Mouse (Mus musculus) right cerebral cortex, adult 18-20 months (tissue): ENCODE data around the gene Src.

Experiments
- DNase-seq: peaks from one replicate; pipeline ENCODE4 v3.0.0; 2022; ENCODE audit warnings: mixed read lengths

Gene Src

DNA sequence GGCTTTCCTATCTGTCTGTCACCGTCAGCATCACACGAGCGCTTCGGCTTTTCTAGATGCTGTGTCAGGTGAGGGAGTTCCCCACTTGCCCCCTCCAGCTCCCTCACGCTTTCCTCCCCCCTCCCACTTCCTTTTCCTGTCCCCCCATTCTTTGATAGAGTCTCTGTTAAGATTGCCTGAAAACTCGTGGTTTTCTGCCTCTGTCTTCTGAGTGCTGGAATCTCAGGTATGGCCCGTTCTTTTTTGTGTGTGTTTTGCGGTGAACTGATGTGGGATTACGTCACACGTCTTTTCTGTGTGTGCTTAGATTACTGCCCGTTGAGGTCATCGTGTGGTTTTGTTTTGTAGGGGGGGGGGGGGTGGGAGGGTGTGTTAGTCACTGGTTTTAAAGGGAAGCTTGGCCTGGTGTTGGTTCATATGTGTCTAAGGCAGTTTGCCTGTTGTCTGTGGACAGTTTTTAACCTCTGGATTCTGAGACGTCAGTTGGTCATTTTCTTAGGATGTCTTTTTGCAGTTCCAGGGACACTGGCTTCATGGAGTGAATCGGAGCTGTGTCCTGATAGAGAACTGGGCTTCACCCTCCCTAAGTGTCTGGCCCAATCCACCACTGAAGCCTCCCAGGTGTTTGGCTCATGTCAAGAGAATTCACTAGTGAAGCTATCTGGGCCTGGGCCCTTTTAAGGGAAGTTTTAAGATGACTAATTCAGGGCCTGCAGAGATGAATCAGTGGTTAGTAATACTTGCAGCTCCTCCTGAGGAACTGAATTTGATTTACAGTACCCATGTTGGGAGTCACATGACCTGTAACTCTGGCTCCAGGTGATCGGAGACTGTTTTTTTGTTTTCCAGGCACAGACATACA is 29.3 kb downstream of the Src start:
- no peak for DNase-seq

DNA sequence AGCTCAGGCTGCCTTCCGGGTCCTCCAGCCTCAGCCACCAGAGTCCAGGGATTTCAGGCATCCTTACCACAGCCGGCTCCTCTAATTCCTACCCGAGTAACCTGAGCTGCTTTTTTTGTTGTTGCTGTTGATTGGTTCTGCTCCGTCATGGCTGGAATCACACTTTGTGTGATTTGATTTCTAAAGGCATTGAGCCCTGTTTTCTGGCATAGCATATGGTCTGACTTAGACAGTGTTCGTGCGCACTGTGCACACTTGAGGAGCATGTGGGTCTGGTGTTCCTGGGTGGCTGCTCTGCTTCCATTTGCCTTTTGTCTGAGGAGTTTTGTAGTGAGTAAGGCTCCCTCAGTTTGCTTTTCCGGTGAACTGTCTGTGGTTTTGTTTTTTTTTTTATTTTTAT is 30.1 kb downstream of the Src start:
- no peak for DNase-seq

DNA sequence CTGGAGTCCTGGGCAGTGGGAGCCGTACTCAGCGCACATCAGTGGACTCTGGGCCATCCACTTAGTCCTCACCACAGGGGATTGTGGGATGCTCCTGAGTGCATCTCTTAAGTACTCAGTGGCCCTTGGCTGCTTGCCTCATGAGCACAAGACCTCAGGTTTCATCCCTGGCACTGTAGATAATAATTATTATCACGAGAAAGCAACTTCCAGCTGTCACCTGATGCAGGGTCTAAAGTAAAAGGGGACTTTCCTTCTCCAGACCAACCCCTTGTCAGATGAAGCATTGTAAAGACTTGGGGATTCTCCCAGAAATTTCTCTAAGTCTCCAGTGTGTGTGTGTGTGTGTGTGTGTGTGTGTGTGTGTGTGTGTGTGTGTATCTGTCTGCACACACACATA is 32.7 kb downstream of the Src start:
- no peak for DNase-seq

DNA sequence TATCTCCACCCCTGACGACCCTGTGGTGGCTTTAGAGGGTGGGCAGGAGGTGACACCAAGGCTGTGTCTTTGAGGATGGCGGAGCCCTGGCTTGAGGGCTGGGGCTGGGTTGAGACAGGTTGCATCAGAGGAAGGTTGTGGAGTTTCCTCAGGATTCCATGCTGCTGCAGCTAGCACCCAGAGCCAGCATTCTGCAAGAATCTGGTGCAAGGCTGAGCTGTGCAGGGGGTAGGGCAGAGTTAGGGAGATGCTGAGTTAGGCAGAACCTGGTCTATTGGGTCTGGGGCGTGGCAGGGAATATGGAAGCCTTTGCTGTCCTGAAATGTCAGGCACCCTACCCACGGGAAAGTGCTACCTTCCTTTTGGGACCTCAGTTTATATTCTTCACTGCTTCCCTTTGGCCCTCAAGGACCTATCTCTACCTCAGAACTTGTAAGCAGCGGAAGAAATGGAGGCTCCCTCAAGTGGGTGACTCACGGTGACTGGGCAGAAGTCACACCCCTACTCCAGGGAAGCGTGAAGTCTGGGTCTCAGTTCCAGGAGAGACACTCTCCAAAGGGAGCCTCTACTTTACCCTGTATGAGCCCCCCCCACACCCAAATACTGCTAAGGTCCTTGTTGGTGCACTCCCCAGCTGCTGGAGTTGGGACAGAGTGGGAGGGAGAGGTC is 33.3 kb downstream of the Src start:
- DNase-seq = no peak

DNA sequence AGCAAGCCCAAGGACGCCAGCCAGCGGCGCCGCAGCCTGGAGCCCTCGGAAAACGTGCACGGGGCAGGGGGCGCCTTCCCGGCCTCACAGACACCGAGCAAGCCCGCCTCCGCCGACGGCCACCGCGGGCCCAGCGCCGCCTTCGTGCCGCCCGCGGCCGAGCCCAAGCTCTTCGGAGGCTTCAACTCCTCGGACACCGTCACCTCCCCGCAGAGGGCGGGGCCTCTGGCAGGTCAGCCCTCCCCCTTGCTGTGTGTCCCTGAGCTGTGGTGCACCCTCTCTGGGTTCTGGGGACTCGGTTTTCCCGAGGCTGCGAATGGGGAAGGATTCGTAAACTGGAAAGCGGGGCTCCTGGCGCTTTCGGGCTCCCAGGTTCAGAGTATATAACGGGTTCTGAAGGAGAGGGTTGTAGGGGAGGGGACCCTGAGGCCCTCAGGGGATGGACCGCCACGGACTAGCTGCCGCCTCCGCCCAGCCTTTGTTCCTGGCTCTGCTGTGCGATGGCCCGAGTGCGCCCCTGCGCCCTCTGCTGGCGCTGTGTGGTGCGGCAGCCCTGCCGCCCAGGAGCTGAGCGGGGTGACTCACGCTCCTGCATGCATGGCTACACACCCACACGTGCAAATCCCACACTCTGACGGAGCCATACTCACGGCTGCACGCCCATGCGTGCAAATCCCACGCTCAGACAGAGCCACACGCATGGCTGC is 39.0 kb downstream of the Src start:
- DNase-seq = peak; percentile 96

DNA sequence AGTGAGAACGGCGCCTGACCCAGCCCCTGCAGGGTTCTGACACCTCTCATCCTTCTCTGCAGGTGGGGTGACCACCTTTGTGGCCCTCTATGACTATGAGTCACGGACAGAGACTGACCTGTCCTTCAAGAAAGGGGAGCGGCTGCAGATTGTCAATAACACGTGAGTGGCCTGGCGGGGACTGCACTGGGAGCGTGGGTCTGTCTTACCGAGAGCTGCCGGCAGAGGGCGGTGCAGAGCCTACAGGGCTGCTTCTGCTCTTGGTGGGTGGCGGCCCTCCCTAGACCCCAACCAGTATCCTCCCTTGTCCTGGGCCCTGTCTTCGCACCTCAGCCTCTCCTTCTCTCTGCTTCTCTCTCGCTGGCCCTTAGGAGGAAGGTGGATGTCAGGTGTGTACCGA is 40.2 kb downstream of the Src start:
- peak; percentile 68 for DNase-seq

DNA sequence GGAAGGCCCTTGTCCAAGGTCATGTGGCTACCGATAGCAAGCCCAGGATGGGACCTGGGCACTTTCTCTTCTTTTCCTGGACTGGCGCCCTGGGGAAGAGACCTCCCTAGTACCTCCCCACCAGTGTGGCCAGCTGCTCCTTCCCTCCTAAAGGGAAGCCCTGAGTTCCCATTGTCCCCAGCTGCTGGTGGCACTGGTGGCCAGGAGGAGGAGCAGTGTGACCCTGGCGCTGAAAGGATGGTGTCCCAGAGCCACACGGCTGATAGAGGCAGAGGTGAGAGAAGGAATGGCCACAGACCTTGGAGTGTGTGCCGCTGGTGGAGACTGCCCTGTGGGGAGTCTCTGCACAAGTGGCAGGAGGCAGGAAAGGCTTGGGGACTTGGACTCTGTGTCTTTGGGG is 41.5 kb downstream of the Src start:
- DNase-seq = no peak

DNA sequence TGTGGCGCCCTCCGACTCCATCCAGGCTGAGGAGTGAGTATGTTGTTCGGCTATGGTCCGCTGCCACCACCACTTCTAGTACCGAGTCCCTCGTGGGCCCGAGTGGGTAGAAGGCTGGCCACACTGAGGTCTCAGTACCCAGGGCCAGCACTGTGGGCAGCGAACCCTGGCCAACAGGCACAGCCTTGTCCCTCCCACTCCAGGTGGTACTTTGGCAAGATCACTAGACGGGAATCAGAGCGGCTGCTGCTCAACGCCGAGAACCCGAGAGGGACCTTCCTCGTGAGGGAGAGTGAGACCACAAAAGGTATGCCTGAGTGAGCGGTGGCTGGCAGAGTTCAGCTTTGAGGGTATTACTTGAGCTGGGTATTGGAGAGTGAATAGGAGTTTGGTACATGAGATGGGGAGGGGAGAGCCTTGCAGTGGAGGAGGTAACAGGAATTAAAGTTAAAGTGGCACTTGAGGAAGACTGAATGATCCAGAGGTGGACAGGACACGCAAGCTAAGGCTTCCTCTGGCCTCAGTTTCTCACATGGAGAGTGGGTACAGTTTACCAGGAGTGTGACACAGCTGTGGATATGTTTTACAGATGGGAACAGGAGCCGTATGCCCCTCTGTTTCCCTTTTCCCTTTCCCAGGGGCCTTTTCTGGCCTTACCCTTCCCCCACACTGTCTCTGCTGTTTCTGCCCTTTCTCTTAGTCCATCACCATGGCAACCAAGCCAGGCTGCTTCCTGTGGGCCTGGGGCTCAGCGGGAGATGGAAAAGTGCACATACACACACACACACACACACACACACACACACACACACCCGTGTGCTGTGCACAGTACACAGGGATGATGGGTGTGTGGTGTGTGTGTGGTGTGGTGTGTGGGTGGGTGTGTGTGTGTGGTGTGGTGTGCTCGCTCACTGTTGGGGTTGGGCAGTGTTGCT is 44.8 kb downstream of the Src start:
- no peak for DNase-seq

DNA sequence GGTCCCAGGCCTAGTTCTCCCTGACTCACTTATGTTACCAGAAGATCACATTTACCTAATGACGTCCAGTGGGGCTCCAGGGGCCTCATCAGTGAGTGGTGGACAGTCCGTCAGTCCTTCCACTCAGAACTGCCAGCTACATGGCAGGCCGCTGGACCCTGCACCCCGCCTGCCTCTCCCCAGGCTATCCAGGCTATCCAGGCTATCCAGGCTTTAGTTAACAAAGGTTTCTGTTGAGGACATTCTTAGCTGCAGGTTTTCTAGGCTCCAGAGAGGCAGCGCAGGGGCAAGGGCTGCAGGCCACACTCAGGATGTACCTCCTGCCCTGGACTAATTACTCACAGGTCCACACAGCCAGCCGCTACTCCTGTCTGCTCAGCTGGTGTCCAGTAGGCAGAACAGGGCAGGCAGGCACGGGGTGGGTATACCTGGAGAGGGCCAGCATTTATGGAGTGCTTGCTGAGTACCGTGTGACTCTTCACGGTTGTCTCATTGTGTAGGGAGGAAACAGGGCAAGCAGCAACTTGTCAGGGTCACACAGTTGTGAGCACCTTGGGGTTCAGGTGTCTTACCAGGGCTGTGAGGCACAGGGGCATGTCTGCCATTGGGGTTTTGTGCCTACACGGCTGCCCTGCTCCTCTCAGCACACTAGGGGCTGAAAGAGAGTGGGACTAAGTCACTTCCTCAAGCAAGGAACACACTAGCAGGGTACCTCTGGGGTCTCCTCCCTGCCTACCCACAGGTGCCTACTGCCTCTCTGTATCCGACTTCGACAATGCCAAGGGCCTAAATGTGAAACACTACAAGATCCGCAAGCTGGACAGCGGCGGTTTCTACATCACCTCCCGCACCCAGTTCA is 45.9 kb downstream of the Src start:
- DNase-seq = no peak

DNA sequence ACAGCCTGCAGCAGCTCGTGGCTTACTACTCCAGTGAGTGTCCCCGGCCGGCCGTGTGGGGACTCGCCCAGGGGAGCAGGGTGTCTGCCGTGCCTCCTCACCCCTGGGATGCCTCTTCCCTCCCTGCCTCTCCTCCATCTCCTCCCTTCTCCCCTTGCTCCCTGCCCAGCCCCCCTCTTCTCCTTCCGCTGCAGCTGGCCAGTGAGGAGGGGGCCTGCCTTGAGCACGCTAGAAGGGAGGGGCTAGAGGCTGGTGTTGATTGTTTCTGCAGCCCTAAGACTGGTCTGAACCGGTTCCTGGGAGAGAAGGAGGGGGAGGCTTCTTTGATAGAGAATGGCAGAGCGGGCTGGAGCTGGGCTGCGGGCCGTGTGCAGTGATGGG is 46.5 kb downstream of the Src start:
- DNase-seq = no peak

DNA sequence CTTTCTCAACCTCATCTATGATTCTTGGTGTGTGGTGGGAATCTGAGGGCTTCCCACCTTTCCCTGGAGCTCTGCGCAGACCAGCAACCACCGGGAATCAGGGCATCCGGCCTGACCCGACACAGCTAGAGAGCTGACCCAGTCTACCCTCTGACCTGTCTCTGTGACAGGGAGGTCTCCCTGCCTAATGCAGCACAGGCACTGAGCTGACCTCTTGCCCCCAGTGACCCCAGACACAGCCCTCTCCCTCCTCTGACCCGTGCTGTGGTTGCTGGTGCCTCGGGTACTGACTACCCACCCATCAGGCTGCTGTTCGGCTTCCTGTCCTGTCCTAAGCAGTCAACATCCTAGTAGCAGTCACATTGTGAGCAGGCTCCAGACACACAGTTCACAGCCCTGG is 48.6 kb downstream of the Src start:
- DNase-seq = no peak

DNA sequence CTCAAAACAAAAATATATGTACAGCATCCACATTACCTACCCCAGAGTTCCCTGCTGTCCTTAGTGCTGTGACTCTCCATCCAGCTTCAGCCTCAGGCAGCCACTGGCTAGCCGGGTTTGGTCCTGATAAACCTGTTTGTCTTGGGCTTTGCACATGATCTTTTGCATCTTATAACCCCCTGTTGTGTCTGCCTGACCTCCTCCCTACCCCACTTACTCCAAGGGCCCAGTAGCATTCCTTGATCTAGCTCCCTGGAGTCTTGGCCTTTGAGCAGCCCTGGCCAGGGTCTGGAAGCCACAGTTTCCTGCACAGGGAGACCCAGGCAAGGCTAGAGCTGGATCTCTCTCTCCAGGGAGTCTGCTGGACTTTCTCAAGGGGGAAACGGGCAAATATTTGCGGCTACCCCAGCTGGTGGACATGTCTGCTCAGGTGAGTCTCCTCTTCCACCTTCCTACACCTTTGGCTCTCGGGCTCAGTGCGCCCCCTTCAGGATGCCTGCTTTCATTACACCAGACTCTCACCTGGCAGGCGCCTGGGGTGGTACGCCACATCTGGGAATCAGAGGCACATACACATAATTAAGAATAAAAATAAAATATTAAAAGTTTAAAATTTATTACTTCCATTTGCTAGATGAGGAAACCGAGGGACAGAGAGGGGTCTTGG is 50.0 kb downstream of the Src start:
- no peak for DNase-seq

DNA sequence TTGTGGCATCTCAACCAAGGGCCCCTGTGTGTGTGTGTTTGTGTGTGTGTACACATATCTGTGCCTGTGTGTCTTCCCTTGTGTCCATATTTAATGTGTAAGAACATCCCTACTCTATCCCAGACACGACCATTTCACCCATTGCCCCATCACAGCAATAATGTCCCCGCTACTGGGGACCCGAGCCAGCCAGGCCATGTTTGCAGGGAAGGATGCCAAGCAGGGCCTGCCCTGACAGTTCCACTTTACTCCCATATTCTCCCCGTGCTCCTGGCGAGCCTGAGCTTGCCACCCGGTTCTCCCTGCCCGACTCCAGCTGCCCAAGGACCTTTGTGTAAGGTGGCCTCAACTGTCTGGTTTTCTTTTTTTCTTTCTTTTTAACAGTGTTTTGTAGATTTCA is 53.0 kb downstream of the Src start:
- DNase-seq = no peak

DNA sequence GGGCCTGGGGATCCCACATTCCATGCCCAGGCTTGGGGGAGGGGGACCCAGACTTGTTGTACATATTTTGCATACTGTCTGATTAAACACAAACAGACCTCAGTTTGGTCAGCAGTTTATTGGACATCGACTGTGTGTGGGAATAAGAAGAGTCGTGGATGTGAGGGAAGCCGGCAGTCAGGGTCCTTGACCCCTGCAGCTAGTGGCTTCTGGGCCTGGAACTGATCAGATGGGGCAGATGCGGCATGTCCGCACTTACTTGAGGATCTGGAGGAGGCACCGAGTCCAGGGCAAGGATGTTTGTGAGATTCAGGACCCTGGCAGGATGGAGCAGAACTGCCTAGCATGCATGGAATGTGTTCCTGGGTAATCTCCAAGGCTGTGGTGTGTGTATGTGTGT is 53.5 kb downstream of the Src start:
- no peak for DNase-seq

DNA sequence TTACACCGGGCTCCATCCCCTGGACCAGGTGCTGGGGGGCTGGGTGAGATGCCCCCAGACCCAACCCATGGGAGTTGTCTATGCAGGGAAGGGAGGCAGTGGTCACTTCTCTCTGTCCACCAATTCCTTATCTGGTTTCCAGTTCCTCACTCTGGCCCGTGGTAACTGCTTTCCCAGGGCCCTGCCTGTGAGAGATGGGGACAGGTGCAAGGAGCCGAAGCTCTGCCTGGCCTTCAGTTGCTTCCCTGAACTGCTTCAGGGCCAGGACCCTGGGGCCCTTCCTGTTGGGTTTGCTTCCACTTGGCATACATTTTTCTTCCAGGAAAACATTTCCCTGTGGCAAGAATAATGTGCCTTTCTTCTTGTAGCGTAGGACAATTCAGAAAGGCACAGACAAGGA is 54.2 kb downstream of the Src start:
- DNase-seq = no peak

DNA sequence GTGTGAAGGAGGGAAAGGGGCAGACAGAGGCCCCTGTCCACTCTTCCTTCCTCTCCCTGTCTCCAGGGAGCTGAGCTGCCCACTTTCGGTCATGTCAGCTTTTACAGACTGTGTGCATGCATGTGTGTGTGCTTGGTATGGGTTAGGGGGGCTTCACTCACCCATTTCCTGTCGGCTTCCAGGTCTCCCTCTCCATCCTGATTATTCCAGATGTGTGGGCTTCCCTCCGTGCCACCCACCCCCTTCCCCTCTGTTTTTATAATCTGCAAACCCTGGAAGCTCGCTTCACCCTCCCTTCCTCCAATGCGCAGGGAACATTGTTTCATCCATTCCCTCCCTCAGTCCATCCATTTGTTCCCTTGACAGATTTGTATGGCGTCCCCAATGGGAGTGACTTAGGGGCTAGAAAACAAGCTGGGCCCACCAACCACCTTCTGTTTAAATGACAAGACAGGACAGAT is 56.1 kb downstream of the Src start:
- no peak for DNase-seq

DNA sequence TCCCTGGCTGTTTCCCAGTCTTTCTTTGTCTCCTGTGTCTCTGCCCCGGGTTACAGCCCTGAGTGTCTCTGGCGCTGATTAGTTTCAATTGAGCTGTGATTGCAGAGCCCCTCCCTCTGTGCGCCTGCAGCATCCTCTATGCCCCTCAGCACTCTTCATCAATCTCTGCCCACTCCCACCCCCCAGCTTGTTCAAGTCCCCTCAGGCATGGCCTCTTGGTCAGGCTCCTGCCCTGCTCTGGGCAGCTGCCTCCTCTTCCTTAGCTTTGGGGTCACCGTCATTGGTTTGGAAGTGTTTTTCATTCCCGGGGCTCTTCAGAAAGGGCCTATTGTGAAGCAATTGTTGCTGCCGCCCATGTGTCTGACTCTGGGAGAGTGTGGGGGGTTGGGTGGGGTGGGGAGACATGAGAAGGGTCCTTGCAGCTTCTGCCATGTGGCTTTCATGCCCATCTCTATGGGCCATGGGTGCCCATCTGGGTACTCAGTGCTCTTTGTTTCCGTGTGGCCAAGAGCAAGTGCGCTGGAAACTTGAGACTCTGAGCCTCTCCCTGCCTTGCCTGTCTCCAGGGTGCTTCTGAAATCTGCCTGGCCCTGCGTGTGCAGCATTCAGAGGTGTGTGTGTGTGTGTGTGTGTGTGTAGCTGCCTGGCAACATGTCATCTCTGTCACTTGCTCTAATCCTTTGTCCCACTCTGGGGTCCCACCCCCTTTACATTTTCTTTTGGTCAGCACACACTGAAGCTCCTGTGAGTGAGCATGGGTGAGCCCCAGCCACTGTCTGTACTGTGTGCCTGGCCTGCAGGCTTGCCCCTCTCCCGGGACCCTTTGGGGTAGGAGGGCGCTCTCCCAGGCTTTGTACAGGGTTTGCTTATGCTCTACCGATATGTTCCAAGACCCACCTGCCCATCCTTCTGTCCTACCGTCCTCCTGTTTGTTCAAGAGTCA is 57.5 kb downstream of the Src start:
- no peak for DNase-seq

DNA sequence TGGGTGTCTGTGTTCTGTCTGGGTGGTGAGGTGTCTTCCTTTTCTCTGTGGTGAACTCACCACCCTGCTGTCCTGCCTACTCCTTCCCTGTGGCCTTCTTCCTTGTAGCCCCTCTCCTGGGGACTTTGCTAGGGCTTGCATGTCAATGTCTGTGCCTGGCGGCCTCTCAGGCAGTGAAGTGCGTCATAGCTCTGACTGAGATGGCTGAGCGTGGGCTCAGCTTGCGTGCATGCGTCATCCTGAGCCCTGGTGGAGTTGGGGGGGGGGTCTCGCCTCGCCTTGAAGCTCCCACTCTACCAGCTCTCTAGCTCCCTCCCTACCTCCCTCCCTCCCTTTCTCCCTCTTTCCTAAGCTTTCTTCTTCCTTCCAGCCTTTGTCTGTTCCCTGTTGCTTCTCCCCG is 60.4 kb downstream of the Src start:
- peak; percentile 64 for DNase-seq

DNA sequence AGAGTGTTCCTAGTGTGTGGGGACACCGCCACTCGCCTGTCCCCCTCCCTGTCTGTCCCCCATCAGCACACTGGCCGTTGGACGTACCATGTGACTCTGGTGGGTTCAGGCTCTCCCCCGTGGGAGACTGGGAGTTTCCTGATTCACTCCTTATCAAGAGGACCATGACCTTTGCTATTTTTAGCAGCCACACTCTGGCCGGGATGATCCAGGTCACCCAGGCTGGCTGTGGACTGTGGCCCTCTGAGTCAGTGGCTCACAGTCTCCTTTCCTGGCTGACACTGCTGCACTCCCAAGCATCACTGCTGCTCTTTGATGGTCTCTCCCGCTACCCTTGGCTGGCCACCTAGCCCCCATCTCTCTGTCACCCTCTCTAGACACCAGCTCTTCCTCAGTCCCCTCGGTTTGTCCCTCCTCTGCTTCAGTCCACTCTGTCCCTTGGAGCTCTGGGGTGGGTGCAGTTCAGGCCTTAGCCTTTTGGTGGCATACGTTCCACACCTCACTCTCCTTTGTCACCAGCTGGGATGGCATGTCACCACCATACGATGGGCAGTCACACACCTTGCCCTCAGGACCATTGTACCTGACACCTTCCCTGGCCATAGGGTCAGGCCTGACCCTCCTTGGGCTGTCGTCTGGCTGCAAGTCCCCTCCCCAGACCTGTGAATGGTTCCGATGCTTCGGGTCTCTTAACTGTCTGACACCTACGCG is 61.8 kb downstream of the Src start:
- DNase-seq = peak; percentile 55
